Mouse (Mus musculus): ENCODE data around the gene Mrpl39.

DNA sequence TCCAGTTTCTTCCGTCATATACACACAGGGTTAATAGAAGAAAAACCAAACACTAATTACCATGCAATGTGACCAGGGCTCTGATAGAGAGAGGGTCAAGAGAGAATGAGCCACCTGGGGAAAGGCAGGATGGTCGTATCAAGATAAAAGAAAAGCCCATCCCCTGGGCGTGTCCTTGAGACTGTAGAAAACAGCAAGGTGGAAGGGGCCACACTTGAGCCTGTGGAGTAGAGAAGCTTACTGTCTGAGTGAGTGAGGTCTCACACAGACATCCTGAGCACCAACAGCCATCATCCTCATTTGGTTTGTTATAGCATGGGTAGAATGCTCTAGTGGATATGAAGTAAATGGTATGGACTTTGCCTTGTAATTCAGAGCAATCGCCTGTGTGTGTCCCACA, 27.7 kb downstream of the Mrpl39 start:
- no peak for TF ChIP-seq CTCF (conservative IDR thresholded peaks at IDR 0.05; ENCODE audit: insufficient read depth, insufficient read length, low read depth, low read length)
- TF ChIP-seq POLR2A (IDR thresholded peaks at IDR 0.05; ENCODE audit: low read depth, low read length) = no peak

All from kidney, adult 2 months (tissue).